Mouse (Mus musculus): ENCODE results near the gene Ssu72. TPM values are rescaled to one million over a fixed set of nuclear protein-coding genes. Genes with fewer than 3 reads are reported as not detected.
"Not testable (repeated sequence)": the region's sequence is repeated elsewhere in the genome, so short reads cannot be mapped to it uniquely, and the experiment has no call there.

The Ssu72 gene
- polyA plus RNA-seq, 1 experiment from 2014 or later, result 135 TPM

- Histone ChIP-seq H3K36me3 (peaks cover 58% of the 10 kb centered on the region), H3K4me1 (peaks cover 17% of the 10 kb centered on the region), H3K4me2 (replicated peaks) (no peak overlapping the region), H3K9me3 (no peaks in the 10 kb centered on the region), H3K9ac (no peak overlapping the region), H3K27ac (no peak overlapping the region), H3K4me3 (no peak overlapping the region), H3K27me3 (no peaks in the 10 kb centered on the region)
- ATAC-seq (ENCODE audit: insufficient number of reproducible peaks, insufficient read depth, low FRiP score, low TSS enrichment), result no peak
- WGBS, result 77% methylated on average over 6 of the region's 6 CpGs
Observed at GRCm38 (mm10) chr4:155739152-155739551, 34.6 kb downstream of the Ssu72 start.

GRCm38 (mm10) chr4:155739741-155740636 is 35.4 kb downstream of the Ssu72 start:
- Histone ChIP-seq H3K4me1 (peaks cover 16% of the 10 kb centered on the region), H3K36me3 (peaks cover 66% of the 10 kb centered on the region), H3K9ac (no peak overlapping the region), H3K4me2 (replicated peaks) (no peak overlapping the region), H3K4me3 (no peak overlapping the region), H3K27me3 (no peaks in the 10 kb centered on the region), H3K9me3 (no peaks in the 10 kb centered on the region), H3K27ac (no peak overlapping the region)
- no peak; the same call in 1 of the 2 replicates for ATAC-seq (ENCODE audit: insufficient number of reproducible peaks, insufficient read depth, low FRiP score, low TSS enrichment)
- WGBS, result 85% methylated on average over 37 of the region's 37 CpGs

GRCm38 (mm10) chr4:155740681-155741080 is 36.1 kb downstream of the Ssu72 start:
- ATAC-seq (ENCODE audit: insufficient number of reproducible peaks, insufficient read depth, low FRiP score, low TSS enrichment); H3K4me2 ChIP-seq (replicated peaks); H3K9ac ChIP-seq; H3K9me3 ChIP-seq; H3K4me3 ChIP-seq; H3K27ac ChIP-seq; H3K27me3 ChIP-seq: not testable (repeated sequence)
- Histone ChIP-seq H3K36me3 (peaks cover 69% of the 10 kb centered on the region), H3K4me1 (peaks cover 12% of the 10 kb centered on the region)
- WGBS, result 85% methylated on average over 10 of the region's 10 CpGs

- 92% methylated on average over 5 of the region's 5 CpGs for WGBS
- Histone ChIP-seq H3K4me2 (replicated peaks) (no peak overlapping the region), H3K4me3 (no peak overlapping the region), H3K27me3 (no peaks in the 10 kb centered on the region), H3K27ac (no peak overlapping the region), H3K9me3 (no peaks in the 10 kb centered on the region), H3K9ac (no peak overlapping the region), H3K36me3 (peaks cover 75% of the 10 kb centered on the region), H3K4me1 (0 out of 2 replicates have a peak, but pooled peaks cover 3% of the 10 kb centered on the region)
- no peak for ATAC-seq (ENCODE audit: insufficient number of reproducible peaks, insufficient read depth, low FRiP score, low TSS enrichment)
Observed at GRCm38 (mm10) chr4:155742684-155743083, 38.1 kb downstream of the Ssu72 start.

- H3K27ac ChIP-seq, result no peak overlapping the region
- H3K9me3 ChIP-seq, result no peaks in the 10 kb centered on the region
- no peak overlapping the region for H3K9ac ChIP-seq
- WGBS, result 92% methylated on average over 8 of the region's 8 CpGs
- no peaks in the 10 kb centered on the region for H3K4me1 ChIP-seq
- H3K4me2 ChIP-seq (replicated peaks), result no peak overlapping the region
- H3K27me3 ChIP-seq, result no peaks in the 10 kb centered on the region
- peaks cover 90% of the 10 kb centered on the region for H3K36me3 ChIP-seq
- no peak overlapping the region for H3K4me3 ChIP-seq
- ATAC-seq (ENCODE audit: insufficient number of reproducible peaks, insufficient read depth, low FRiP score, low TSS enrichment), result no peak
Observed at GRCm38 (mm10) chr4:155744474-155744873, 39.9 kb downstream of the Ssu72 start.

- Histone ChIP-seq H3K36me3 (peaks cover 90% of the 10 kb centered on the region), H3K4me2 (replicated peaks) (no peak overlapping the region), H3K4me3 (no peak overlapping the region), H3K9me3 (no peaks in the 10 kb centered on the region), H3K9ac (no peak overlapping the region), H3K27ac (no peak overlapping the region), H3K27me3 (no peaks in the 10 kb centered on the region), H3K4me1 (no peaks in the 10 kb centered on the region)
- 90% methylated on average over 5 of the region's 5 CpGs for WGBS
- no peak for ATAC-seq (ENCODE audit: insufficient number of reproducible peaks, insufficient read depth, low FRiP score, low TSS enrichment)
Observed at GRCm38 (mm10) chr4:155745136-155745535, 40.5 kb downstream of the Ssu72 start.

GRCm38 (mm10) chr4:155746036-155746548 is 41.5 kb downstream of the Ssu72 start:
- no peaks in the 10 kb centered on the region for H3K9me3 ChIP-seq
- H3K4me1 ChIP-seq, result no peaks in the 10 kb centered on the region
- H3K36me3 ChIP-seq, result peaks cover 90% of the 10 kb centered on the region
- no peaks in the 10 kb centered on the region for H3K27me3 ChIP-seq
- no peak overlapping the region for H3K27ac ChIP-seq
- no peak overlapping the region for H3K4me2 ChIP-seq (replicated peaks)
- 89% methylated on average over 8 of the region's 8 CpGs for WGBS
- ATAC-seq (ENCODE audit: insufficient number of reproducible peaks, insufficient read depth, low FRiP score, low TSS enrichment), result no peak
- no peak overlapping the region for H3K9ac ChIP-seq
- H3K4me3 ChIP-seq, result no peak overlapping the region

- WGBS, result 89% methylated on average over 17 of the region's 17 CpGs
- no peak overlapping the region for H3K4me2 ChIP-seq (replicated peaks)
- no peak for ATAC-seq (ENCODE audit: insufficient number of reproducible peaks, insufficient read depth, low FRiP score, low TSS enrichment)
- no peaks in the 10 kb centered on the region for H3K4me1 ChIP-seq
- peaks cover 91% of the 10 kb centered on the region for H3K36me3 ChIP-seq
- H3K9me3 ChIP-seq, result no peaks in the 10 kb centered on the region
- no peak overlapping the region for H3K4me3 ChIP-seq
- H3K27me3 ChIP-seq, result no peaks in the 10 kb centered on the region
- H3K27ac ChIP-seq, result no peak overlapping the region
- H3K9ac ChIP-seq, result no peak overlapping the region
Observed at GRCm38 (mm10) chr4:155746575-155747490, 42.2 kb downstream of the Ssu72 start.

- no peaks in the 10 kb centered on the region for H3K9me3 ChIP-seq
- no peak overlapping the region for H3K4me2 ChIP-seq (replicated peaks)
- H3K9ac ChIP-seq, result no peak overlapping the region
- peaks cover 19% of the 10 kb centered on the region for H3K4me1 ChIP-seq
- no peak overlapping the region for H3K27ac ChIP-seq
- ATAC-seq (ENCODE audit: insufficient number of reproducible peaks, insufficient read depth, low FRiP score, low TSS enrichment), result no peak
- peaks cover 45% of the 10 kb centered on the region for H3K36me3 ChIP-seq
- H3K4me3 ChIP-seq, result no peak overlapping the region
- no peaks in the 10 kb centered on the region for H3K27me3 ChIP-seq
- WGBS, result 93% methylated on average over 12 of the region's 12 CpGs
Observed at GRCm38 (mm10) chr4:155757011-155757410, 52.4 kb downstream of the Ssu72 start.

- Histone ChIP-seq H3K9ac (peak overlapping the region; percentile 75), H3K4me1 (peaks cover 19% of the 10 kb centered on the region), H3K4me3 (peak overlapping the region; percentile 97), H3K4me2 (replicated peaks) (peak overlapping the region; percentile 91), H3K36me3 (peaks cover 17% of the 10 kb centered on the region), H3K9me3 (no peaks in the 10 kb centered on the region), H3K27ac (0 out of 2 replicates have a peak overlapping the region, but pooled peaks have one; percentile 41), H3K27me3 (no peaks in the 10 kb centered on the region)
- ATAC-seq (ENCODE audit: insufficient number of reproducible peaks, insufficient read depth, low FRiP score, low TSS enrichment), result no peak
- 2% methylated on average over 10 of the region's 10 CpGs for WGBS
Observed at GRCm38 (mm10) chr4:155759862-155760612, 55.4 kb downstream of the Ssu72 start.
